Mouse (Mus musculus): ENCODE results near the gene Ap3d1. TPM values are rescaled to one million over a fixed set of nuclear protein-coding genes. Genes with fewer than 3 reads are reported as not detected.
A peak's percentile ranks its signal among the peaks of the same experiment; 100 is the strongest.

The Ap3d1 gene
- polyA plus RNA-seq, 1 experiment from 2014 or later, result 71.4 TPM

DNA sequence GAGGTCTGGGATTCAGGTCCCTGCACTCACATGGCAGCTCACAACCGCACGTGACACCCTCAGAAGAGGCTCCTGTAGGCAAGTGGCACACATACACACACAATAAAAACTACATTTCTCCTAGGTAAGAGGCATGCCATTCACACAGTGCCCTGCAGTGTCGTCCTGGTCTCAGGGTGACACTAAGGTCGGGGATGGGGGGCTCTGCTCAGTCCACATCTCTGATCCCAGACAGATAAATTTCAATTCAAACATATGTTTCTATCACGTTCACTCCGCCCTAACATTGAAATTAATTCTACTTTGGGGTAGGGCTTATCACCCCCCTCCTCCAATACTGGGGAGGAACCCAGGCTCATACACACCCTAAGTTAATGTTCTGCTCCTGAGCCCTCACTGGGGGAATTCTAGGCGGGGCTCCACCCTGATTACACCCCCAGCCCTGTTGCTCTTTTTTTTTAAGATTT is 42.0 kb downstream of the Ap3d1 start:
- no peaks in the 10 kb centered on the region for H3K9me3 ChIP-seq

GRCm38 (mm10) chr10:80698605-80699004 is 43.5 kb downstream of the Ap3d1 start:
- peaks cover 37% of the 10 kb centered on the region for H3K4me1 ChIP-seq (replicated peaks)
- H3K27ac ChIP-seq, result no peak overlapping the region
- WGBS, result 81% methylated on average over 9 of the region's 9 CpGs
- H3K4me2 ChIP-seq (replicated peaks), result no peak overlapping the region
- H3K36me3 ChIP-seq, result 0 out of 2 replicates have a peak, but pooled peaks cover 3% of the 10 kb centered on the region
- H3K4me3 ChIP-seq (replicated peaks), result no peak overlapping the region
- no peaks in the 10 kb centered on the region for H3K9me3 ChIP-seq
- no peak for ATAC-seq
- no peak overlapping the region for H3K9ac ChIP-seq
- no peaks in the 10 kb centered on the region for H3K27me3 ChIP-seq (replicated peaks)

More for the DNA sequence above, 42.0 kb downstream of the Ap3d1 start:
- Histone ChIP-seq H3K27me3 (replicated peaks) (no peaks in the 10 kb centered on the region), H3K36me3 (no peaks in the 10 kb centered on the region), H3K4me1 (replicated peaks) (peaks cover 37% of the 10 kb centered on the region), H3K9ac (no peak overlapping the region), H3K4me2 (replicated peaks) (peak overlapping the region; percentile 86; the same call in 1 of the 2 replicates), H3K4me3 (replicated peaks) (no peak overlapping the region), H3K27ac (no peak overlapping the region)
- ATAC-seq, result no peak
- 70% methylated on average over 7 of the region's 7 CpGs for whole genome bisulfite sequencing

DNA sequence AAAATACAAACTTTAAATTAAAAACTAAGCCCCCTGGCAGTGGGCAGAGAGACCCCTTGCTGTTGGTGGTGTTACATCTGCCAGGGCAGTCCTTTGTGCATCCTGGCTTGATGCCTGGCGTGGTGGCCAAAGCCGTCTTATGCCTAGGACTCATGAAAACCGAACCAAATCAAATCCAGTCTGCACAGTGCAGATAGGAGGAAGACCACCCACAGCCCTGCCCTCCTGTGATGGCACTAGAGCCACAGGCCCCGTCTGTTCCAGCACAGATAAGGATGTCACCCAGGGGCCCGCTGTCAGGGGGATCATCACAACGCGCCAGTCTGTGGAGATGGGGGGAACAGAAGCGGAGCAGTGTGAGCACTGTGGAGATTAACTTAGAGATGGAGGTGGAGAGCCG is 44.3 kb downstream of the Ap3d1 start:
- Histone ChIP-seq H3K9ac (no peak overlapping the region), H3K27ac (no peak overlapping the region), H3K4me1 (replicated peaks) (peaks cover 29% of the 10 kb centered on the region)

GRCm38 (mm10) chr10:80697393-80697787 is 44.7 kb downstream of the Ap3d1 start:
- Histone ChIP-seq H3K9me3 (no peaks in the 10 kb centered on the region), H3K27me3 (replicated peaks) (no peaks in the 10 kb centered on the region), H3K4me2 (replicated peaks) (no peak overlapping the region), H3K36me3 (0 out of 2 replicates have a peak, but pooled peaks cover 3% of the 10 kb centered on the region), H3K27ac (no peak overlapping the region), H3K4me1 (replicated peaks) (peaks cover 29% of the 10 kb centered on the region), H3K4me3 (replicated peaks) (no peak overlapping the region), H3K9ac (no peak overlapping the region)
- 88% methylated on average over 8 of the region's 8 CpGs for WGBS
- no peak for ATAC-seq

More for the DNA sequence above, 44.3 kb downstream of the Ap3d1 start:
- Histone ChIP-seq H3K27me3 (replicated peaks) (no peaks in the 10 kb centered on the region), H3K36me3 (0 out of 2 replicates have a peak, but pooled peaks cover 3% of the 10 kb centered on the region), H3K4me3 (replicated peaks) (no peak overlapping the region), H3K4me2 (replicated peaks) (no peak overlapping the region), H3K9me3 (no peaks in the 10 kb centered on the region)
- no peak for ATAC-seq
- WGBS, result 93% methylated on average over 9 of the region's 9 CpGs

DNA sequence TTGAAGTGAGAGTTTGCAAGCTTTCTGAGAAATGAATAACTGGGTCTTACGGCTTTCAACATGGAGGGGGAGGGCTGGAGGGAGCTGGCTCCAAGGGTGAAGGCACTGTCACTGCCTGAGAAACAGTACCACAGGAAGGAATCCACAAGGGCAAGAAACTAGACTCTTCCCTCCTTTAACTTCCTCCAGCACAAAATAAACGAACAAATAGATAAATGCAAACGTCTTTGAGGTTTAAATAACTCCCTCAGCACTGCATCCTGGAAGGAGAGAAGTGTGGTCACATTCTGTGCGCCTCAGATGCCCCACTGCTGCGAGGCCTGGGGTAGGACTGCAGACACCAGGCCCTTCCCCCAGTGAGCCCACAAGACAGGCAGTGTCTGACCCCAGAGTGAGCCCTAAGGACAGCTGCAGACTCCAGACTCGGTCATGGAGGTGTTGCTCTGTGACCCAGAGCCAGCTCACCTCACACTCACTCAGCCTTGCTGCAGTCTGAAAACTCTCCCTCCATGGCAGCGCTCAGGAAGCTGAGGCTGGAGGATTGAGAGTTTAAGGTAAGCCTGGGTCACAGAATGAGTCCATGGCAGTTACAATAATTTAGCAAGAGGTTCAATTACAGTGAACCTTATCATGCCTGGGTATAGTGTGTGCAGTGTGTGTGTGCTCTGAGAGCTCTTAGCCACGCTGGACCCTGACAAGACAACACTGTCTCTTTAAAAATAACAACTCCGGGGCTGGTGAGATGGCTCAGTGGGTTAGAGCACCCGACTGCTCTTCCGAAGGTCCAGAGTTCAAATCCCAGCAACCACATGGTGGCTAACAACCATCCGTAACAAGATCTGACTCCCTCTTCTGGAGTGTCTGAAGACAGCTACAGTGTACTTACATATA is 45.3 kb downstream of the Ap3d1 start:
- H3K27me3 ChIP-seq (replicated peaks), result no peaks in the 10 kb centered on the region
- H3K4me1 ChIP-seq (replicated peaks), result peaks cover 29% of the 10 kb centered on the region
- 63% methylated on average over 12 of the region's 12 CpGs for WGBS
- ATAC-seq, result no peak
- H3K4me2 ChIP-seq (replicated peaks), result no peak overlapping the region
- no peak overlapping the region for H3K9ac ChIP-seq
- H3K4me3 ChIP-seq (replicated peaks), result no peak overlapping the region
- H3K36me3 ChIP-seq, result peaks cover 3% of the 10 kb centered on the region; the same call in 1 of the 2 replicates
- peak overlapping the region; percentile 5; the same call in 1 of the 2 replicates for H3K27ac ChIP-seq
- H3K9me3 ChIP-seq, result no peaks in the 10 kb centered on the region

DNA sequence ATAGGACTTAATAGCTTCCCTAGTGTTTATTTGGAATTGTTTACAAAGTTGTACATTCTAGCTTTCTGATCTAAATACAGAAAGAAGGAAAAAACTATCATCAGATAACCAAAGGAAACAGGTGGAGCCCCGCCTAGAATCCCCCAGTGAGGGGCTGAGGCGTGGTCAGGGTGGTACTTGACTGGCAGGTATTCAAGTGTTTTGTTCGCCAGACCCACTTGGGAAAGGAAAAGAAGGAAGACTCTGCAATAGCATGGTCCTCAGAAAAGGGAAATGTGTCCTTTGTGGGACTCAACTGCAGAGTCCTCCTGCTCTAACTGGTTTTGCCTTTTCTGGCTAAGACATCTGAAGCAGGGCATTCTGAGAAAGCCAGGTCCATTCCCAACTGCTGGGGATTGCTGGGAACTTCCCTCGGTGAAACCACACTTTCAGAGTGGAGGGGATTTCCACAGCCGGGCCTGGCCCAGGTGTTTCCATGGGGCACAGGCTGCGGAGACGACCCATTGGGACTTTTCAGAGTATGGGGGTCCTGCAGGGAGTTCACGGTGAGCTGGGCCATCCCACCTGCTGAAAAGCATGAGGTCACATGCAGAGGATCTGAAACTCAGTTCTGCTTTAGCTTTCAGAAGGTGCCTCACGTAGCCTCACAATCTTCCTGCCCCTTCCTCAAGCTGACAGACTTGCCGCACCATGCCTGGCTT is 46.1 kb downstream of the Ap3d1 start:
- Histone ChIP-seq H3K9ac (no peak overlapping the region), H3K36me3 (peaks cover 7% of the 10 kb centered on the region; the same call in 1 of the 2 replicates), H3K4me3 (replicated peaks) (no peak overlapping the region), H3K27ac (peak overlapping the region; percentile 5; the same call in 1 of the 2 replicates), H3K27me3 (replicated peaks) (no peaks in the 10 kb centered on the region), H3K4me1 (replicated peaks) (peaks cover 27% of the 10 kb centered on the region), H3K9me3 (no peaks in the 10 kb centered on the region), H3K4me2 (replicated peaks) (no peak overlapping the region)
- no peak for ATAC-seq
- WGBS, result 67% methylated on average over 10 of the region's 10 CpGs

DNA sequence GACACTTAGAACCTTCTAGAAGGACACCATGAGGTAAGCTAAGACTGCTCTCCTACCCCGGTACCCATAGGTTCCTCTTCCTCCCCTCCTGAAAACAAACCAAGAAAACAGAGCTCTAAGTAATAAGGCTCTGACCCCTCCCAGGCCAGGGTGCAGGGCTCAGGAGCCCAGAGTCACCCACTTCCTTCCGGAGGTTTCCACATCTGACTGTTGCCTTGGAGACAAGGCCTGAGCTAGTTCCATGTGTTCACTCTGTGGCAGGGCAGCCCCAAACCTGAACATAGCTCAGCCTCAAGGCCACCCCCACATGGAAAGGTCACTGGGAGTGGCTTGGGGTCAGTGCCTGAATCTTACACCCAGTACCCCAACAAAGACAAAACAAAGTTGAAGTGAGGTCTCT is 46.9 kb downstream of the Ap3d1 start:
- no peaks in the 10 kb centered on the region for H3K27me3 ChIP-seq (replicated peaks)
- WGBS, result 75% methylated on average over 2 of the region's 2 CpGs
- H3K4me1 ChIP-seq (replicated peaks), result peaks cover 21% of the 10 kb centered on the region
- H3K9ac ChIP-seq, result no peak overlapping the region
- H3K36me3 ChIP-seq, result peaks cover 11% of the 10 kb centered on the region; the same call in 1 of the 2 replicates
- no peak overlapping the region for H3K4me2 ChIP-seq (replicated peaks)
- H3K4me3 ChIP-seq (replicated peaks), result no peak overlapping the region
- no peaks in the 10 kb centered on the region for H3K9me3 ChIP-seq
- peak; percentile 32; the same call in 1 of the 2 replicates for ATAC-seq
- H3K27ac ChIP-seq, result no peak overlapping the region

GRCm38 (mm10) chr10:80694159-80694938 is 47.7 kb downstream of the Ap3d1 start:
- Histone ChIP-seq H3K27ac (no peak overlapping the region), H3K9me3 (no peaks in the 10 kb centered on the region), H3K9ac (no peak overlapping the region), H3K4me1 (replicated peaks) (peaks cover 16% of the 10 kb centered on the region; the same call in 1 of the 2 replicates), H3K27me3 (replicated peaks) (no peaks in the 10 kb centered on the region), H3K4me3 (replicated peaks) (no peak overlapping the region), H3K4me2 (replicated peaks) (no peak overlapping the region), H3K36me3 (peaks cover 13% of the 10 kb centered on the region; the same call in 1 of the 2 replicates)
- no peak for ATAC-seq
- 89% methylated on average over 13 of the region's 13 CpGs for WGBS

- H3K36me3 ChIP-seq, result peaks cover 13% of the 10 kb centered on the region; the same call in 1 of the 2 replicates
- H3K27ac ChIP-seq, result no peak overlapping the region
- no peak overlapping the region; the same call in 1 of the 2 replicates for H3K9ac ChIP-seq
- 87% methylated on average over 12 of the region's 12 CpGs for WGBS
- H3K27me3 ChIP-seq (replicated peaks), result no peaks in the 10 kb centered on the region
- no peaks in the 10 kb centered on the region for H3K9me3 ChIP-seq
- H3K4me1 ChIP-seq (replicated peaks), result peaks cover 16% of the 10 kb centered on the region; the same call in 1 of the 2 replicates
- H3K4me3 ChIP-seq (replicated peaks), result no peak overlapping the region
- no peak for ATAC-seq
- no peak overlapping the region for H3K4me2 ChIP-seq (replicated peaks)
Measured at GRCm38 (mm10) chr10:80693401-80694045, 48.5 kb downstream of the Ap3d1 start.

GRCm38 (mm10) chr10:80692249-80693165 is 49.6 kb downstream of the Ap3d1 start:
- H3K4me1 ChIP-seq (replicated peaks), result peaks cover 16% of the 10 kb centered on the region; the same call in 1 of the 2 replicates
- no peak overlapping the region; the same call in 1 of the 2 replicates for H3K9ac ChIP-seq
- H3K27me3 ChIP-seq (replicated peaks), result no peaks in the 10 kb centered on the region
- 77% methylated on average over 14 of the region's 14 CpGs for WGBS
- H3K4me3 ChIP-seq (replicated peaks), result no peak overlapping the region
- peaks cover 13% of the 10 kb centered on the region; the same call in 1 of the 2 replicates for H3K36me3 ChIP-seq
- no peak for ATAC-seq
- no peaks in the 10 kb centered on the region for H3K9me3 ChIP-seq
- H3K4me2 ChIP-seq (replicated peaks), result no peak overlapping the region
- H3K27ac ChIP-seq, result no peak overlapping the region
